Mouse (Mus musculus) liver, postnatal 0 days (tissue): ENCODE data around the gene Cacybp.

Experiments
- CTCF ChIP-seq: sonication (generic); IDR thresholded peaks from 2 replicates; pipeline ENCODE4 v1.5.1; 2016; ENCODE audit warnings: antibody characterized with exemption, low read depth
- EP300 ChIP-seq: IDR thresholded peaks from 2 replicates; pipeline ENCODE4 v1.6.1; 2016; ENCODE audit warnings: antibody characterized with exemption, low read depth, mild to moderate bottlenecking

GRCm38 (mm10) chr1:160153480-160153879, 59.2 kb downstream of the Cacybp start, which contains the start of gene Tnn:
- no peak for TF ChIP-seq CTCF
- no peak for TF ChIP-seq EP300
